Mouse (Mus musculus) heart, embryonic 13.5 days (tissue): ENCODE data around the gene Tmem45b. TPM values are rescaled to one million over a fixed set of nuclear protein-coding genes. Genes with fewer than 3 reads are reported as not detected.

Experiments
- ATAC-seq: fragments of 200-750 bp; cut with Nextera tagmentation; 2 replicates; pipeline ENCODE4 v1.8.0; 2017; ENCODE audit warnings: moderate TSS enrichment; ENCODE audit not compliant: insufficient number of reproducible peaks, low FRiP score, low TSS enrichment; ENCODE audit errors: extremely low read depth
- H3K27ac ChIP-seq: fragments of 300-500 bp; sonication (generic); replicated peaks from 2 replicates; pipeline ENCODE4 v1.5.1; 2015; ENCODE audit warnings: moderate library complexity, mild to moderate bottlenecking, inconsistent platforms
- H3K27me3 ChIP-seq: fragments of 300-500 bp; sonication (generic); replicated peaks from 2 replicates; pipeline ENCODE4 v1.6.1; 2015; ENCODE audit warnings: mild to moderate bottlenecking, inconsistent platforms
- H3K36me3 ChIP-seq: fragments of 300-500 bp; sonication (generic); 2 replicates; pipeline ENCODE4 v1.6.1; 2015; ENCODE audit warnings: mild to moderate bottlenecking, inconsistent platforms
- H3K4me1 ChIP-seq: fragments of 300-500 bp; sonication (generic); 2 replicates; pipeline ENCODE4 v1.6.1; 2015; ENCODE audit warnings: inconsistent platforms
- H3K4me2 ChIP-seq: fragments of 300-500 bp; sonication (generic); 2 replicates; pipeline ENCODE4 v1.6.1; 2015; ENCODE audit warnings: inconsistent platforms, mild to moderate bottlenecking, moderate library complexity
- H3K4me3 ChIP-seq: fragments of 300-500 bp; sonication (generic); 2 replicates; pipeline ENCODE4 v1.5.1; 2015; ENCODE audit warnings: moderate library complexity, mild to moderate bottlenecking, inconsistent platforms
- H3K9ac ChIP-seq: fragments of 300-500 bp; sonication (generic); 2 replicates; pipeline ENCODE4 v1.6.1; 2015; ENCODE audit warnings: inconsistent platforms, mild to moderate bottlenecking, moderate library complexity
- H3K9me3 ChIP-seq: fragments of 300-500 bp; sonication (generic); 2 replicates; pipeline ENCODE4 v1.6.1; 2016; ENCODE audit warnings: inconsistent platforms
- WGBS: fragments of 180-500 bp; shearing (Covaris S2); methylation state at CpG from one replicate; pipeline ENCODE4 v1.1.7; 2015; ENCODE audit warnings: mixed read lengths; 5-methylcytosine and 5-hydroxymethylcytosine counted together
- polyA plus RNA-seq: library from polyadenylated mRNA; unstranded; fragments of >200 nt; fragmentation: Nextera tagmentation; extraction: Ambion mirVana; gene quantifications from 2 replicates; pipeline ENCODE4 v1.2.1, GENCODE M21; 2015

The Tmem45b gene
- polyA plus RNA-seq, 1 experiment from 2014 or later = not detected

DNA sequence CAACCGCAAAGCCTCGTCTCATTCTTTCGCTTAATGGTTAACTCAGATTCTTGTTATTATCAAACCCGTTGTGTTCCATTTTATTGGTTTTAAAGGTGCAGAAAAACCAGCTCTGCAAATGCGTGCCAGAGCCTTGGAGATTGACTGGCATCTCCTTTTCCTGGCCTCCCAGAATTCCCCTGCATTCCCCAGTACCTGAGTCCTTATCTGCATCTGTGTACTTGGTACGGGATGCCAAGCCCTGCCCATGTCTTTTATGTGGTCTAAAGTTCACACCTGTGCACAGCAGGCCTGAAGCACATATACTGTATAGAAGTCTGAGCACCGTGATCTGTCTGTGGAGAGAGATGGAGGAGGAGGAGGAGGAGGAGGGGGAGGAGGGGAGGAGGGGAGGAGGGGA, 26.4 kb downstream of the Tmem45b start:
- no peak for ATAC-seq
- WGBS = 77% methylated on average over 7 of the region's 7 CpGs
- H3K27me3 ChIP-seq = no peaks in the 10 kb centered on the region
- no peak overlapping the region for H3K4me3 ChIP-seq
- no peaks in the 10 kb centered on the region for H3K36me3 ChIP-seq
- H3K27ac ChIP-seq = no peak overlapping the region
- H3K9me3 ChIP-seq = no peaks in the 10 kb centered on the region
- H3K4me2 ChIP-seq = no peak overlapping the region
- no peak overlapping the region for H3K9ac ChIP-seq
- H3K4me1 ChIP-seq = no peaks in the 10 kb centered on the region

DNA sequence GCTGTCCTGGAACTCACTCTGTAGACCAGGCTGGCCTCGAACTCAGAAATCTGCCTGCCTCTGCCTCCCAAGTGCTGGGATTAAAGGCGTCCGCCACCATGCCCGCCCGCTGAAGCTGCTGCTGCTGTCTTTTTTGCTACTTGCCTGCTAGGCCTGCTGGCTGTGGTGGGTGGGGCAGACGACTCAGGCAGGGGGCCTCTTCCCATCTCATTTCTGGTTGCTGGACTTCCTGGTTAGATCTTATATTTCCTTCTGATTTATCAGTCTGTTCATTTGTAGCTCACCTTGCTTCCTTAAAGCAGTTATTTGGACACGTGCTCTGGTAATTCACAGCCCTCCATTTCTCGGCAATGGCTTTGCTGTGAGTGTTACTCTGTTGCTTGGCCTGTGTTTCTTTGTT, 28.8 kb downstream of the Tmem45b start:
- no peak overlapping the region for H3K27ac ChIP-seq
- no peak overlapping the region for H3K4me2 ChIP-seq
- no peak overlapping the region for H3K9ac ChIP-seq
- H3K4me1 ChIP-seq = no peaks in the 10 kb centered on the region
- no peaks in the 10 kb centered on the region for H3K27me3 ChIP-seq
- no peaks in the 10 kb centered on the region for H3K9me3 ChIP-seq
- H3K36me3 ChIP-seq = no peaks in the 10 kb centered on the region
- 76% methylated on average over 8 of the region's 8 CpGs for WGBS
- ATAC-seq = no peak
- H3K4me3 ChIP-seq = no peak overlapping the region

DNA sequence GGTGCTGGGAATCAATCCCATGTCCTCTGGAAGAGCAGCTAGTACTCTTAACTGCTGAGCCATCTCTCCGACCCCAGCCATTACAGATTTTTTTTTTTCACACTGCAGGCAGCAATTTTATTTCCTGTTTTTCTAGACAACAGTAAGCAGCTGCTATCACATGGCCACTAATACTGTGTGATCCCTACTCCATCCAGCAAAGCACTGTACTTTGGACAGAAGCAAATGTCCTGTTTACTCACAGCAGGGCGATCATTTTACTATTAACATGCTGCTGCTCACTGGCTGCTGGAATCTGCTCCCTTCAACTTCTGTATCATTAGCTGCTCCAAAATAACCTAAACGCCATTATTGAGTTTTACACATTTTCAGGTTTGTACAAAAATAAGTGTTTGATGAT, 30.8 kb downstream of the Tmem45b start:
- WGBS = 73% methylated on average over 3 of the region's 3 CpGs
- Histone ChIP-seq H3K4me2 (no peak overlapping the region), H3K36me3 (no peaks in the 10 kb centered on the region), H3K27ac (no peak overlapping the region), H3K9me3 (no peaks in the 10 kb centered on the region), H3K4me3 (no peak overlapping the region), H3K27me3 (no peaks in the 10 kb centered on the region), H3K4me1 (no peaks in the 10 kb centered on the region), H3K9ac (no peak overlapping the region)
- no peak for ATAC-seq

DNA sequence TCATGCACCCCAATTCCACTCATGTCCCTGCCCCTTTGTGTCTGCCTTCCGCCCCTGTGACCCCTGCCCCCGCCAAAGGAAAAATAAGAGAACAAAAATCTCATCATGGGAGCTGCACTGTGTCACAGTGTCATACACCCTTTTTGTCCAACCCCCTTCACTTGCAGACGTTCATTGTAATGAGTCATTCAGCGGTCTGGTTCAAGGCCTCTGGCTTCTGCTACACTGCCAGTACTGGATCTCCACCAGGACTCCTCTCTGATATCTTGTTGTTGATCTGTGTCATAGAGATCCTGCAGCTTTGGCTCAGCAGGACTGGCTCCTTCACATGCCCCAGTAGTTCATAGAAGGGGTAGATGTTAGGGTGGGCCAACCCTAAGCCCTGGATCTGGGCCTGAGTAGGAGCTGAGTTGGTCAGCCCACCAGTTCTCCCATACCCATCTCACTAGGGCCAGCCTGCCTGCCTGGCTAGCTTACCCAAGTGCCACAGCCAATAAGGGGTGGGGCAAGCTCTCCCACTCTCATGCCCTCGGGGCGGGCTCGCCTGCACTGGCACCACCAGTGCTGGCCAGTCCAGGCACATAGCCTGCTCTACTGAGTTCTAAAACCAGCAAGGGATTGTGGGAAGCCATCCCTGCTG, 31.8 kb downstream of the Tmem45b start:
- 62% methylated on average over 7 of the region's 7 CpGs for WGBS
- no peaks in the 10 kb centered on the region for H3K4me1 ChIP-seq
- no peaks in the 10 kb centered on the region for H3K27me3 ChIP-seq
- H3K36me3 ChIP-seq = no peaks in the 10 kb centered on the region
- no peak for ATAC-seq
- H3K4me2 ChIP-seq = no peak overlapping the region
- H3K4me3 ChIP-seq = no peak overlapping the region
- no peaks in the 10 kb centered on the region for H3K9me3 ChIP-seq
- no peak overlapping the region for H3K27ac ChIP-seq
- H3K9ac ChIP-seq = no peak overlapping the region

DNA sequence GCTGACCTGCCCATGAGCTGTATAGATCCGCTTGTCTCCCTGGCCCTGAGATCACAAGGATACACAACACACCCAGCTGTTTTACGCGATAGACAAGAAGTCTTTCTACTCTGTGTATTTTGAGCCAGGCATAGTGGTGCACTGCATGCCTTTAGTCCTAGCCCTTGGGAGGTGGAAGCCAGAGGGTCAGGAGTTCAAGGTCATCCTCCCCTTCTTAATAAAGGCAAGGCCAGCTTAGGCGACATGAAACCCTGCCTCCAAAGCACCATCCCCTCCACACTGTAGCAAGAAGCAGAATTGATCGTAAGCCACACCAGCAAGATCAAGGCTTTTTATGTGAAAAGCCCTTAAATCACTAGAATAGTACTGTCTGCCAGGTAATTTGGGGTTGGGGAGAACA, 32.5 kb downstream of the Tmem45b start:
- Histone ChIP-seq H3K9ac (no peak overlapping the region), H3K9me3 (no peaks in the 10 kb centered on the region), H3K27me3 (no peaks in the 10 kb centered on the region), H3K4me1 (no peaks in the 10 kb centered on the region), H3K4me2 (no peak overlapping the region), H3K36me3 (no peaks in the 10 kb centered on the region), H3K4me3 (no peak overlapping the region), H3K27ac (no peak overlapping the region)
- 72% methylated on average over 5 of the region's 5 CpGs for WGBS
- ATAC-seq = no peak

DNA sequence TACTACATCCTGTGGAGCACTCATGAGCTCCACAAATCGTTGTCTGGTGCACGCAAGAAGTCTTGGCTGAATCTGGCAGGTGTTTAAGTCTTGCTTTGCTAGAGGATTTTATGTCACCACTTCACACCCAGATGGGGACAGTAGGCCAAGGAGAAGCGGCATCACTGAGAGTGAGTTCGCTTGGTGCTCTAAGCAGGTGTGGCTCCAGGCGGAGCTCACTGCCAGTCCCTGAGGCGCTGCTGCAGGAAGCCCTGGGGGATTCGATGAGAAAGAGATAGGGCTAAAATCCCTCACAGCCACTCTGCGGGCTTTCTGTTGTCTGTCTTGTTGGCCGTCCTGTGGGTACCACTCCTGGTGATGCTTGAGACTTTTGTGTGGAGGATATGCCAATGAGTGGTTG, 34.3 kb downstream of the Tmem45b start:
- H3K4me1 ChIP-seq = no peaks in the 10 kb centered on the region
- no peaks in the 10 kb centered on the region for H3K9me3 ChIP-seq
- H3K4me3 ChIP-seq = no peak overlapping the region
- no peak for ATAC-seq
- WGBS = 61% methylated on average over 9 of the region's 9 CpGs
- no peaks in the 10 kb centered on the region for H3K27me3 ChIP-seq
- no peak overlapping the region for H3K27ac ChIP-seq
- H3K9ac ChIP-seq = no peak overlapping the region
- no peak overlapping the region for H3K4me2 ChIP-seq
- H3K36me3 ChIP-seq = peaks cover 6% of the 10 kb centered on the region; the same call in 1 of the 2 replicates

DNA sequence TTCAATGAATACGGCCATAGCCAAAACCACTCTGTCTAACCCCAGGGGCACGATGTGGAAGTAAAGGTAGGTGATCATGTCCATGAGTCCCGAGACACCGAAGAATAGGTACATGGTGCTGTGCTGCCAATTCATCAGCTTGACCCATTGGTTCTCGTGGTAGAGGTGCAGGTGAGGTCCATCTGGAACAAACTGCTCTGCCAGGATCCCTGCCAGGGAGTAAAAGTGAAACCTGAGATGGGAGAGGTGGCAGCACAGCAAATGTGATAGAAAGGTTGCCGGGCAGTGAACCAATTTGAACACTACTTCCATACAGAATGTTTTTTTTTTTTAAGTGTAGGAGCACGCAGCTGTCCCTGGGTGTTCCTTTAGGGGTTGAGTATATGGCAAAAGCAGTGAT, 35.3 kb downstream of the Tmem45b start:
- peaks cover 12% of the 10 kb centered on the region; the same call in 1 of the 2 replicates for H3K36me3 ChIP-seq
- no peak for ATAC-seq
- H3K4me1 ChIP-seq = no peaks in the 10 kb centered on the region
- H3K27me3 ChIP-seq = no peaks in the 10 kb centered on the region
- no peak overlapping the region for H3K9ac ChIP-seq
- no peak overlapping the region for H3K4me2 ChIP-seq
- H3K4me3 ChIP-seq = no peak overlapping the region
- WGBS = 80% methylated on average over 7 of the region's 7 CpGs
- H3K27ac ChIP-seq = no peak overlapping the region
- no peaks in the 10 kb centered on the region for H3K9me3 ChIP-seq

DNA sequence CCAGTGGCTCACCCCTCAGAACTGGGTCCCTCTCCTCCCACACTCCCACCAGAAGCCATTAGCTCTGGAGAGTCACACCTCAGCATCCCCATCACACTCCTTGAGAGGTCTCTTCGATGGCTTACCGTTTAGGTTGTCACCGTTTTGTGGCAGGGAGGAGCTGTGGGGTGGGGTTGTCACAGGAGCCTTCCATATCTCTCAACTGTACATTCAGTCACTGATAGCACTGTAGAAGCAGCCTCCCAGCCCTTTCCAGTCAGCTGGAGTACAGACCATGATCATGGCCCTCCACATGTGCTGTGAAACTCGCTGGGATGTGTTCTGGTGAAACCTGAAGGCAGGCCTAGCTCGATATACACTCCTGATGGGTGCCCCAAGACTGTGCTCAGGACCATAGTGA, 42.1 kb downstream of the Tmem45b start:
- no peak for ATAC-seq
- H3K36me3 ChIP-seq = peaks cover 69% of the 10 kb centered on the region

DNA sequence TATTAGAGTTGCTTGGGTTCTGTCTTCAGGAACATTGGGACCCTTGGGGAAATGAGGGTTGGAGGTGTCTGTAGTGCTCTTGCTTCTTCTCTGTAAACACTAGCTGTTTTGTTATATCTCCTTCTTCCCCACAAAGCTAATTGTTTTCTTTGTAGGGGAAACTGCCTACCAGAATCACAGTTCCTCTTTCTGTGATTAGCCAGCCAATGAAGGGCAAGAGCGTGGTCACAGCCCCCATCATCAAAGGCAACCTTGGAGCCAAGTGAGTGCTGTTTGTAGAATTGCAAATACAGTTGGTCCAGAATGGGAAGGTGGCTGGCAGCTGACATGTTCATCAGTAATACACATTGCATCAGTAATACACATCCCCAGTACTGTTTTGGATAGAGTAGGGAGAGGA, 45.4 kb downstream of the Tmem45b start:
- 89% methylated on average over 1 of the region's 1 CpGs for WGBS
- no peaks in the 10 kb centered on the region for H3K27me3 ChIP-seq
- H3K27ac ChIP-seq = no peak overlapping the region
- H3K9ac ChIP-seq = no peak overlapping the region
- no peaks in the 10 kb centered on the region for H3K9me3 ChIP-seq
- ATAC-seq = no peak
- H3K4me1 ChIP-seq = no peaks in the 10 kb centered on the region
- H3K4me2 ChIP-seq = no peak overlapping the region
- peaks cover 88% of the 10 kb centered on the region for H3K36me3 ChIP-seq
- H3K4me3 ChIP-seq = no peak overlapping the region

More for the DNA sequence above, 42.1 kb downstream of the Tmem45b start:
- no peaks in the 10 kb centered on the region for H3K27me3 ChIP-seq
- H3K9me3 ChIP-seq = no peaks in the 10 kb centered on the region
- no peak overlapping the region for H3K4me2 ChIP-seq
- no peaks in the 10 kb centered on the region for H3K4me1 ChIP-seq
- no peak overlapping the region for H3K27ac ChIP-seq
- 70% methylated on average over 5 of the region's 5 CpGs for WGBS
- H3K4me3 ChIP-seq = no peak overlapping the region
- H3K9ac ChIP-seq = no peak overlapping the region

DNA sequence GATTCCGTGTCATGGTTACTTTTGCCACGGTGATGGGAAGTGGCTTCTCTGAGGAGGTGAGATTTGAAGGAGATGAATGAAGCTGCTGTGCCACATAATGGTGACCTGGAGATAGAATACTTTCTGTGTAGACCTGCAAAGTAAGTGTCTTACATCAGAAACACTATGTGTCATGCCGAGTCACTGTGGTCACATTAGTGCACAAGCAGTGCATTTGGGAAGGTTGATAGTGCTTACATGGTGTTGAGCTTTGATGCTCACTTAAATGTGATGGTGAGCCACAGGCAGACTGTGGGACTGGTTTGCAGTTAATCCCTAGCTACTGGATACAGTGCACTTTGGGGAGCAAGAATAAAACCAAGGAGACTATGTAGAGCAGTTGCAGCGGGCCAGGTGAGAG, 52.1 kb downstream of the Tmem45b start:
- no peaks in the 10 kb centered on the region for H3K4me1 ChIP-seq

DNA sequence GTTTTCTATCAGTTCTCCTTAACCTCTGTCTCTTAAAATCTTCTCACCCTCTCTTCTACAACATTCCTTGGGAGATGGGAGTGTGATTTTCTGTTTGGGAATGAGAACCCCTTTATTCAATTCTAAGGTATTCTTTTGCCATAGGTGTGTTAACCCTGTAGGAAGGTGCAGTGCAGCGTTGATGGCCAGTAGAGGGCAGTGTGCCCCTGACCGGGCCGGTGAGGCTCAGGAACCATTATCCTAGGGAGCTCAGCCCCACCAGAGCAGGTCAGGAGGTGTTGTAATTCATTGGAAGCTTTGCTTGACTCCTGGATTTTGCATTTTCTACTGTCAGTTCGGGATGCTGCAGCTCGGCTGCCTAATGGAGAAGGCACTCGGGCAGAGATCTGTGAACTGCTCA, 59.0 kb downstream of the Tmem45b start:
- no peak overlapping the region for H3K9ac ChIP-seq
- no peak overlapping the region for H3K27ac ChIP-seq
- H3K9me3 ChIP-seq = no peaks in the 10 kb centered on the region
- no peak for ATAC-seq
- H3K27me3 ChIP-seq = no peaks in the 10 kb centered on the region
- no peak overlapping the region for H3K4me3 ChIP-seq
- H3K36me3 ChIP-seq = peaks cover 93% of the 10 kb centered on the region
- WGBS = 58% methylated on average over 6 of the region's 6 CpGs
- H3K4me2 ChIP-seq = no peak overlapping the region
- H3K4me1 ChIP-seq = no peaks in the 10 kb centered on the region

More for the DNA sequence above, 52.1 kb downstream of the Tmem45b start:
- Histone ChIP-seq H3K4me2 (no peak overlapping the region), H3K9ac (no peak overlapping the region), H3K27me3 (no peaks in the 10 kb centered on the region), H3K9me3 (no peaks in the 10 kb centered on the region), H3K27ac (no peak overlapping the region), H3K4me3 (no peak overlapping the region), H3K36me3 (peaks cover 96% of the 10 kb centered on the region)
- WGBS = 83% methylated on average over 4 of the region's 4 CpGs
- no peak for ATAC-seq

DNA sequence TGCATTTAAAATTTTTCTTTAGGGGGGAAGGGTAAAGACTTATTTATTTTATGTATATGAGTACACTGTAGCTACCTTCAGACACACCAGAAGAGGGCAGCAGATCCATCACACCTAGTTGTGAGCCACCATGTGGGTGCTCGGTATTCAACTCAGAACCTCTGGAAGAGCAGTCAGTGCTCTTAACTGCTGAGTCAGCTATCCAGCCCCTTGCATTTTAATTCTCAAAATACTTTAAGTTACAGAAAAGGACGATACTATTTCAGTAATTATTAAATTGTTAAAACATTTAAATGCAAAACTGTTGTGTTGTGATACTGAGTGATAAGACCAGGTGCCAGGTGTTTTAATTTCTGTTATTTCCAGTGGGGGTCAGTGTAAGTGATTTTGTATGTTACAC, 60.0 kb downstream of the Tmem45b start:
- Histone ChIP-seq H3K36me3 (peaks cover 93% of the 10 kb centered on the region), H3K9ac (no peak overlapping the region), H3K9me3 (no peaks in the 10 kb centered on the region), H3K27ac (no peak overlapping the region), H3K4me3 (no peak overlapping the region), H3K4me1 (no peaks in the 10 kb centered on the region), H3K4me2 (no peak overlapping the region), H3K27me3 (no peaks in the 10 kb centered on the region)
- WGBS = 88% methylated on average over 2 of the region's 2 CpGs
- ATAC-seq = no peak
